Mouse (Mus musculus) mouse trophoblast stem cell (cell line): ENCODE results near the gene Tle2.

ENCODE experiments used
- in situ Hi-C, 2 experiments: fragments of 300-500 bp; cut with MseI, MboI; formaldehyde crosslinking; loops; 2 replicates in 1 of 2; 3 replicates in 1 of 2; pipeline ENCODE4 v1.15.1; 2025

The Tle2 gene

DNA sequence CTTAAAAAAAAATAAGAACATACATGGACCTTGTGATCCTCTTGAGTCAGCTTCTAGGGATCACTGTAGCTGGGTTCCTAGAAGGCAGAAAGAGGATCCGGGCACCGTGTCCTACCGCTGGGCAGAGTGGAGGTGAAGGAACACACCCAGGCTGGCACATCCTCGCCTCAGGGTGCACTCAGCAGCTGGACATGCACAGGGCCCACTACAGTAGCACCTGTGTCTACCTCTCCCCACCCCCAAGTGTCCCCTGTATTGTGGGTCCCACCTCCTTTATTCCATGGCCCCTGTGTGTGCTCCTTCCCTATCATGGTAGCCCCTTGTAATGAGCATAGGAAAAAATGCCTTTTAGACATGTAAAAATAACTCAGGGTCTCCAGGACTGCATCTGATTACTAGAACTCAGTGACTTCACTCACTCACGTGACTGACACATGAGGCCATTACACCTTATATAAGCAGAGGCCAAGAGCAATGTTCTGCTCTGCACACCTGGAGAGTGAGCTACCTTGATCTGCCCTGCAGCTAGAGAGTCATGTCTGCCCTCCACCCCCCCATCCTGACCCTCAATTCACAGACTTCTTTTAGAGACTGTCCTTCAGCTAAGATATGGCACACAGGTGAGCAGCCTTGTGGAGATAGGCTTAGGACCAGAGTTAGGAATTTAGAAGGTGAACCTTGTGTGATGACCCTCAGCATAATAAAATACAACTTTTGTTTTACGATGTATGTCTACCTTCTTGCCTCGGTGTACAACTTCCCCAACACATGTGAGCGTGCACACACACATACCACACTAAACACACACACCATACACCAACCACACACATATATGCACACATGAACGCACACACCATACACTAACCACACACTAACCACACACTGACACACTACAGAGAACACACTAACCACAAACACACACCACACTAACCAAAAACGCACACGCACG, 29.9 kb downstream of the Tle2 start:
- in situ Hi-C loops, result loop anchor here (5.0 kb wide), 2 partner anchors 42 to 52 kb away; no protein-coding TSS in a partner anchor

DNA sequence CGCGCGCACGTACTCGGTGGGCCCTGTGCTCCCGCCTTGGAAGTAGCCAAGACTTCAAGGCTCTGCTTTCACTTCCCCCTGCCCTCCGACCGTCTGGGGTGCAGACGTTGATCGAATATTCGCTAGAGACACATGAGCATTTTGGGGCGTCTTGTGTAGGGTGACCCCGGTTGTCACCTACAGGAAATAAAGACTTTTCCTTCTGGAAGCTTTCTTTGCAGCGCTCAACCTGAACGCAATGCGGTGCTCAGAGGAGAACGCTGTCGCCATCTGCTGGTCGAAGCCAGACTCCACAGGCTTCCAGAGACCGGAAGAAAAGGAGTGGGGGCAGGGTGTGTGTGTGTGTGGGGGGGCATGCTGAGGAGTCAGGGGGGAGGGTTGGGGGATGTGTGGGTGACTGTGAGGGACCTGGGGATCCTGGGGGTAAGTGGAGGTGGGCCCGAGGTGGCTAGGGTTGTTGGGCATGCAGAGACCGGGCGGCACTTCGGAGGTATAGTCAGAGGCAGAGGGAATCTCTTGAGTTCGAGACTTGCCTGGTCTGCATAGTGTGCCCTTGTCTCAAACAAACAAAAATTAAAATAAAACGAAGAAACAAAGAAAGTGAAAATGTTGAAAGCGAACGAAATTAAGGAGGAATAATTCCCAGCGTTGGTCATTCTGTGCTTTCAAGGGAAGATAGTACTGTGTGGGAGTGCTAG, 30.8 kb downstream of the Tle2 start:
- in situ Hi-C loops, result loop anchor here (5.0 kb wide), 2 partner anchors 43 to 53 kb away; no protein-coding TSS in a partner anchor

DNA sequence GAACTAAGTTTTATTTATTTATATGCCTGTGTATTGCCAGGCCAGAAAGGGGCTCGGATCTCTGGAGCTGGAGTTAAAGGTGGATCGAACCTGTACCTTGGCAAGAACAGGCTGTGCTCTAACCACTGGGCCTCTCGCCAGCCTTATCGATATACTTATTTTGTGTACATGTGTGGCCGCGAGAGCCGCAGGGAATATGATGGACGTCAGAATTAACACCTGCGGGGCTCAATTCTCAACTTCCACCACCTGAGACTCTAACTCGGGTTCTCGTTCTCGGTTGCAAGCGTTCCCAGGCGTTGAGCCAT, 31.3 kb downstream of the Tle2 start:
- in situ Hi-C loops, result no loop called here

DNA sequence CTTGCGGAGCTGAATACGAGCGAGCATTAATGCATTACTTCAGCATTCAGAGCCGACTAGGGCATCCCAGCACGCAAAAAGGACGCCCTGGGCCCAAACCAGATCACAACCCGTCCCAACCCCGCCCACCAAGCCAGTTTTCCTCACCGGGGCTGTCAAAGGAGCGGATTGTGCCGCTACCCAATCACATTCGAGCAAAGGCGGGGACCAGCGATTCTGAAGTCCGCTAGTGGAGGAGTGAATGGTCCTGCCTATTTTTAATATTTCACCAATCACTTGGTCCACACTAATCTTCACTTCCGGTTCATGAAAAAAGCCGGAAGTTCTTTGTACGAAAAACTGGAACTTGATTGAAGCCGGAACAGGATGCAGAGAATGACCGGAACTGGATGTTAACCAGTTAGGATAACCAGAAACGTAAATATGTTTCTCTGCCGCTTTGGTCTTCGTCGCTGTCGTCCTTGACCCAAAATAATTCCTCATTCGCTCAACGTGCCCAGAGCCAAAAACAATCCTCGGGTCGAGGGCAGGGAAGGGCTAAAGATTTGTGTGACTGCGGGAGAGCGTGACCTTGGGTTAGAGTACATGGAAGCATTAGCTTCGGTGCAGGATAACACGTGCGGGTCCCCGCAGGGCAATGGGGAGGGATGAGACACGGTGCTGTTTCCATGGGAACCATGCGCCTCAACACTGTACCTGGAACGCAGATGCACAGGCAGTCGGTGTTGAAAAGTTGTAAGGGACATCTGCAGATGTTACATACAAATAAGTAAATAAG, 31.8 kb downstream of the Tle2 start, which contains the start of gene BC025920:
Gene BC025920 (plus strand): TSS at position 297 of the 778 bp plus-strand sequence.
- in situ Hi-C loops, result no loop called here

DNA sequence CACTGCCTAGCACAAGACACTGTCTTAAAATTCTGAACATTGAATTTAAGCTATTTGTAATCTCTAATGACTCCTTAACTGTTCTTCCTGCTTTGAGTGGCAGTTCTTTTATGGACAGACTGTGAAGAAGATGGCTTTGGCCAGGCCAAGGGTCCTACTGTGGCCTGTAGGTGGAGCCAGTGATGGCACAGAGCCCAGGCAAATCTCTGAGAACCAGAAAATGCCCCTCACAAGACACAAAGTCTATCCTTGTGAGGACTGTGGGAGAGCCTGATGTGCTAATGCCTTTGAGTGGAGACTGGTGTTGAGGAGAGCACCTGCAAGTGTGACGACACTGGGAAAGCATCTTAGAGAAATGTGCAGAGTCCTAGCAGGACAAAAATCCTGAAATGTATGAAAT, 33.9 kb downstream of the Tle2 start:
- in situ Hi-C loops, result no loop called here

DNA sequence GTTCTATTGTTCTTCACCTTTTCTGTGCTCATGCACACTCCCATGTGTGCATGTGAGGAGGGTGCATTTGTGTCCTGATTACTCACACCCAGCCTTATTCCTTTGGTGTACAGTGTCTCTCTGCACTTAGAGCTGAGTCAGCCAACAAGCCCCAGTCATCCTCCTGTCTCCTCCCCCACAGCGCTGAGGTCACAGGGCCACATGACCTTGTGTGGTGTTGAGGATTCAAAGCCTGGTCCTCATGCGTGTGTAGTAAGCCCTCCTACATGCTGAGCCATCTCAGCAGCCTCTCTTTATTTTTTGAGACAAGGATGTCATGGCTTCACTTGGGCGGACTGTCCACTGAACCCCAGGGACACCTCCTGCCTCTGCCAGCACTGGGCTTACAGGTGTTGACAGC, 38.4 kb downstream of the Tle2 start:
- in situ Hi-C loops, result no loop called here

DNA sequence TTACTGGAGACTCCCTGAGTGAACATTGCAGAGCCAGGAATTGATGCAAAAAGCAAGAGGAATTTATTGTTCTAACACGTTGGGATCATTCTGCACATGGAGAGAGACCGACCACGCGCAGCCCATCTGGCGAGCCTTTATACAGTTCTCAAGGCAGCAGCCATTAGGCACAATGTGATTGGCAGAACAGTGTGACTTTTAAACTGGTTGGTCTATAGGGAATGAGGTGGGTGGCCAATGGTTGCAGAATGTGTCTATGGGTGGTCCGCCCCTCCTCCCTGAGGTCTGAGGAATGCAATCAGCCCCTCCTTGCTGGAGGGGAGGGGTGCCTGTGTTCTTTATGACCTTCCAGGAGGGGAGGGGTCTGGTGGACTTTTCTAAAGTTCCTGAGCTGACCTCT, 41.1 kb downstream of the Tle2 start:
- in situ Hi-C loops, result no loop called here

DNA sequence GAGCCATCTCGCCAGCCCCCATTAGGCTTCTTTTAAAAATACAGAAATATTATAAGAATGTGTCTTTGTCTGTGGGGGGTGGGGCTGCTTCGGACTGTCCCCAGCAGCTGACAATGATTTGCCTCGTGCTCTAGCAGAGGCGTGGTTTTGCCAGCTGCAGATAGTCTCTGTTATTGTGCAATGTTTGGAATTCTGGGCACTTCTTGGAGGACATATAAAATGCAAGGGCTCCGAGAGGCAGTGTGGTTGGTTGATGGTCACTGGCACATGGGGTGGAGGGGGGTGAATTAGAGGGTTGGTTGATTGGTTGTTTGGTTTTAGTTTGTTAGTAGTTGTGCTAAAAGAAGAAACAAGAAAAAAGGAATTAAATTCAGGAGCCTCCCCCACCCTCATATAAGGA, 45.6 kb downstream of the Tle2 start:
- in situ Hi-C loops, result no loop called here

DNA sequence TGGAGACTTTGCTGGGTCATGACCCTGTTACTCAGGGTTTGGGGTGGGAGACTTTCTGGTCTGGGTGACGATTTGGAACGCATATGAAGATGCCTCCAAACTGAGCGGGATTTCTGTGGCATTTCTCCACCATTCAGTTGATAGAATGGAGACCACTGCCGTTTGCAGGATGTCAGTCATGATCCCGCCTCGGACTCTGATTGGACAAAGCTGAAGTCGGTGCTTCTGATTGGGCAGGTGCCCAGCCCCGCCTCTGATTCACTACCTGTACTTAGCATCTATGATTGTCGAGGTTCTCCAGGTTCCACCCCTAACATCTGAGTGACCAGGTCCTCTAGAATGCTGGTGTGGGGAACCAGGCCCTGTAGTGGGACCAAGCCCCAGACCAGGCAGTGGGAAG, 46.4 kb downstream of the Tle2 start:
- in situ Hi-C loops, result no loop called here

DNA sequence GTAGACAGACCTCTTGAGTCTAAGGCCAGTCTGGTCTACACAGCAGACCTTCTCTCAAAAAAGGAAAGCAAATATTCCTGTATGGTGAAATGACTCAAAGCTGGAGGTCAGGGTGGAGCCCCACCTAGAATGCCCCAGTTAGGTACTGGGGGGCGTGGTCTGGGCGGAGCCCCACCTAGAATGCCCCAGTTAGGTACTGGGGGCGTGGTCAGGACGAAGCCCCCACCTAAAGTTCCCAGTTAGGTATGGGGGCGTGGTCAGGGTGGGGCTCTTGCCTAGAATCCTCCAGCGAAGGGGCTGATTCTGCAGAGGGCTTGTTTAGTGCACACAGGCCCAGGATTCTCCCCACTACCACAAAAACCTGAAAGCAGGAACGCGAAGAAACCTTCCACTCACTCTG, 49.1 kb downstream of the Tle2 start:
- in situ Hi-C loops, result no loop called here

DNA sequence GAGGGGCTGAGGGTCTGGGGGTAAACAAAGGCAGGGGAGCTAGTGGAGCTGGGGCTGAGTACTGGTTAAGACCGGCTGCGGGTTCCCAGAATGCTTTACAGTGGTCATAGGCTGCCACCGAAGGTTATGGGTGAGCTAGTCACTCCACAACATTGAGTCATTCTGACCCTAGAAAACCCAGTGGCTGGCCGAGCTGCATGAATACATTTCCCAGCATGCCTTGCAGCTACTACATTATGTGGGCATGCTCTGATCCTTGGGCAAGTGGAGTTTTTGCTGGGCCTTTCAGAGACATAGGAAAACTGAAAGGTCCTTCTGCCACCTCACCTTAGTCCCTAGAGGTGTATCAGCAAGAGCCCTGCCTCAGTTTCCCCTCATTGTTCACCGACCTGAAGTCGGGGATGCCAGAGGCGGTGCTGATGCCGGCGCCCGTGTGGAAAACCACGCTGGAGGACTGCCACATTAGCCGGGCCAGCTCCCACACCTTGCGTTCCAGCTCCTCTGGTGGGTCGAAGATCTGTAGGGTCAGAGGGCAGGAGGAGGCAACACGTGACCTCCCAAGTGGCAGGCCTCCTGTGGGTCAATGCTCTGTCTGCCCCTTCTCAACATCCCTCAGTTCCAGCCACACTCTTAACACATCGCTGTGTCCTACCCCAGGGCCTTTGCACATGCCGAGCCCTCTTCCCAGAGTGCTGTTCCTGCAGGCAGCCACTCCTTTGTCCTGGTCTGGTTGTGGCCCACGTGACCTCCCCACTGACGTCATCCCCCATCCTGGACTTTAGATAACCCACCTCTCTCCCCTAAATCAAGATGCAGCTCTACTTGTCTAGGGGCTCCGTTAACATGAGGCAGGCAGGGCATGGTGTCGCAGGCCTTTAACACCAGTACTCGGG, 52.0 kb downstream of the Tle2 start:
- in situ Hi-C loops, result loop anchor here (25.0 kb wide), 3 partner anchors 411 to 1011 kb away; partner anchors contain the start of genes Zfp873 (in 2 of the 2) and Tdg (in 1 of the 2)

DNA sequence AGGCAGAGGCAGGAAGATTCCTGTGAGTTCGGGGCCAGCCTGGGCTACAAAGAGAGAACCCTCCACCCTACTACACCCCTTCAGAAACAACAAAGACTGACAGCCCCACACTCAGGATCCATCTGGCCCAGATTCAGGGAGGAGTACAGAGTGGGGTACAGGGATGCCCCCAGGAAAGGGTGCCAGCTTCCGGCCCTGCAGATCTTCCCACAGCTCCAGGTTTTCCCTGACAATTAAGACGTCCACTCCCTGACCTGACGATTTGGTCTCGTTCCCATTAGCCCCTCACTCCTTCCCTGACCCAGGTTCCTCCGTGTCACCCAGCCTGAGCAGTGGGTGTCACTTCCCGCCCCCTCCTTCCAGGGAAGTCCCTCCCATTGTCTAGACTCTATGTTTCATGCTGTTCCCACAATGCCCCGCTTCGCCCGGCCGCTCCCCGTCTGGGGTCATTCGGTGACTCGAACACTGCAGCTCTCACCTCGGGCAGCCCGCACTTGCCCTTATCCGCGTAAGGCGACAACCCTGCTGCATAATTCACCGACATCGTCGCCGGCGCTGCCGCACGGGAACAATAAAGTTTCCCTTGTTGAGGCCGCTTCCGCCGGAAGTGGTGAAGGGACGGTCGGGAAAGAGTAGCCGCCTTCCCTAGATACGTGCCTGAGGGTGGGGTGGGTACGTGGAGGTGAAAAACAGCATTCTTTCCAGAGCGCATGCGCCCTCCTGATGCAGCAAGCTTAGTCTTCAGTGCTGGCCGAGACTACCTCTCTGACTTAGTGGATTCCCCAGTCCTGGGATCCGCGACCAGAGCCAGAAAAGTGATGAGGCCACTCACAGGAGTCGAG, 52.9 kb downstream of the Tle2 start, which contains the start of gene Sirt6:
Gene Sirt6 (minus strand): TSS at position 804 of the 842 bp plus-strand sequence.
- in situ Hi-C loops, result loop anchor here (25.0 kb wide), 3 partner anchors 410 to 1010 kb away; partner anchors contain the start of genes Zfp873 (in 2 of the 2) and Tdg (in 1 of the 2)

DNA sequence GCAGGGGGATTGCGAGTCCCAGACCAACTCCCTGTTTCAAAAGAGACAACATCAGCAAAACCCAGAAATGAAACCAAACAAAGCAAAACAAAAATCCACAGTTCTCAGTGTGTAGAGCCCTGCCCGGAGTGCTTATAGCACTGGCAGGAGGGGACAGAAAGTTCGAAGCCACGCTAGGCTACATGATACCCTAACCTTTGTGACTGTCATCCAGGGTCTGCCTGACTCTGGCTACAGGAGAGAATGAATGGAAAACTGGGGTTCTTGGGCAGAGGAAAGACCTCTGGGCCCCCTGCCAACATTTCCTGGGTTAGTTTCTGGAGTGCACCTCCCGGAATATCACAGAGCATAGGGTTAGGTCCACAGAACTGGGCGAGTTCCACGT, 53.5 kb downstream of the Tle2 start:
- in situ Hi-C loops, result loop anchor here (25.0 kb wide), 3 partner anchors 409 to 1009 kb away; partner anchors contain the start of genes Zfp873 (in 2 of the 2) and Tdg (in 1 of the 2)

DNA sequence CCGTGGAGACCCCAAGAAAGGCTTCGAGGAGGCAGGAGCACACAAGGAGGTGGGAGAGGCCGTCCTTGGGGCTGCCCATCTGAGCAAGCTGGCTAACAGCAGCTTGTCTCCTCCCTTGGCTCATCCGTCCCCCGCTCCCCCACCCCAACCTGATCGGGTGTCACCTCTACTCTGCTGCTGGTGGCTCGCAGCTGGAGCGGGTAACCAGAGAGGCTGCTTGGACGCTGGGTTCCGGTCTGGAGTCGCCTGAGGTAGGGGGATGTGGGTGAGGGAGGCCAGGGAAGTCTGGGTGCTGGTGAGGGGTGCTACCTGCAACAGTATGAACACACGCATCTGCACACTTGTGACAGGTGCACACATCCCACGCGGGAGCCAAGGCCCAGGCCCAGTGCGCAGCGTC, 54.0 kb downstream of the Tle2 start, which contains the start of gene Ankrd24:
Gene Ankrd24 (plus strand): TSS at position 151 of the 400 bp plus-strand sequence.
- in situ Hi-C loops, result loop anchor here (25.0 kb wide), 3 partner anchors 409 to 1009 kb away; partner anchors contain the start of genes Zfp873 (in 2 of the 2) and Tdg (in 1 of the 2)

DNA sequence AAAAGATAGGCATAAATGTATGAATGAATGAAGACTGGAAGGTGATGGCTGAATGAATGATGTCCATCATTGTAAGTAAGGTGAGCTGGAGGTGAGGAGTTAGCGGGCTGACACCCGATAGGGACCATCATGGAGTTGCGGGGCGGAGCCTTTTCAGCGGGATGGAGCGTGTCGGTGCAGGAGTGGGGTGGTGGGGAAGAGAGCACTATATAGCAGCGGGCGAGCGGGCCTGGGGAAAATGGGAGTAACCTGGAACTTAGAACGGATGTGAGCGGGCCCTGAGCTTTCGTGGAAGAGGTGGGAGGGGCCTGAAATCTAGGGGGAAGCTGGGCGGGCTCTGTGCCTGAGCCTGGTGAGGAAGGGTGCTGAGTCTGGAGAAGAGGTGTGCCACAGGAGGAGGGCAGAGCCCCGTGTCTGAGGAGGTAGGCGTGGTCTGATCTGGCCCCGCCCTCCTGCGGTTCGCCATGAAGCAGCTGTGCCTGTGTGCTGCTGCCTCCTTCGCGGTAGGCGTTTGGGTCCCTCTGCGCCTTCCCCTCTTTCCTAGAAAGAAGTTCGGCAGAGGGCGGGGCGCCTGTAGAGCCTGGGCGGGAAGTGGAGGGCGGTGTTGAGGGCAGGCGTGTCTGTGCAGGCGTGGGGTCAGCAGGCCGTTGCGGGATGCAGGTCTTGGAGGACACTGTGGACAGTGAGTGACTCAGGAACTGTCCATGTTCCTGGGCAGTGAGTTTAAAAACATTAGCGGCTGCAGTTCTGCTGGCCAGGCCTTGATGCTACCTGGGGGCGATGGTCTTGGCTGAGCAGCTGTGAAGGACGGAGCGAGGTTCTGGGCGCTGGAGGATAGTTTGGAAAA, 59.1 kb downstream of the Tle2 start:
- in situ Hi-C loops, result loop anchor here (25.0 kb wide), 3 partner anchors 404 to 1004 kb away; partner anchors contain the start of genes Zfp873 (in 2 of the 2) and Tdg (in 1 of the 2)

DNA sequence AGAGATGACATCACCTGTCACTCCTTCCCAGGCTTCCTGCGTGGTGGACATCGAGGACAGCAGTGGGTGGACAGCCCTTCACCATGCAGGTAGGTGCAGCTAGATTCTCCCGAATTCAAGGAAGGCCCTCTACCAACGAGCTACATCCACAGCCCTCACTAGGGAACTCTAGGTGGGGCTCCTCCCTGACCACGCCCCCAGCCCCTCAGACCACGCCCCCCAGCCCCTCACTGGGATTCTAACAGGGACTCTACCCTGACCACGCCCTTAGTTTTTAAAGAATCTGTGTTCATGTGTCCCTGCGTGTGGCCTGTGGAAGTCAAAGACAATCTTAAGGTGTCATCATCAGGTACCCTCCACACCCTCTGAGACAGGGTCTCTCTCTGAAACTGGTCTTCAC, 62.0 kb downstream of the Tle2 start:
- in situ Hi-C loops, result loop anchor here (25.0 kb wide), 3 partner anchors 401 to 1001 kb away; partner anchors contain the start of genes Zfp873 (in 2 of the 2) and Tdg (in 1 of the 2)

DNA sequence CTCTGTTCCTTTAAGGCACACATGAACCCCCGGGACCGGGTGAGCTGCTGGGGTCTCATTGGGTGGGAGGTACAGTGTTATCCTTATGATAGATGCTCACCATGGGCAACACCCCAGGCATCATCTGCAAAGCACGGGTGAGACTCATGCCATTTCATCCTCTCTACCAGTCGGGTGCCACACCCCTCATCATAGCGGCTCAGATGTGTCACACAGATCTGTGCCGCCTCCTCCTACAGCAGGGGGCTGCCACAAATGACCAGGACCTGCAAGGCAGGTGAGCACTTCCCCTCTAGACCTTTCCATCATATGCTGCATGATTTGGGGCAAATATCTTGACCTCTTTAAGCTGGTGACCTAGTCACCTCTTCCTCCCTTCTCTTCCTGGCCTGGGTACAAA, 63.7 kb downstream of the Tle2 start:
- in situ Hi-C loops, result loop anchor here (25.0 kb wide), 3 partner anchors 399 to 999 kb away; partner anchors contain the start of genes Zfp873 (in 2 of the 2) and Tdg (in 1 of the 2)
